Comparison of ENCODE assay signal across 10 mouse cellular contexts in genomic region chr11:24141479-24142251, GRCm38 (mm10).
DNase-seq lines count a peak whose midpoint lies in the region; ATAC-seq and TF ChIP-seq lines count a peak whose summit lies in the region.
"Had no signal": no experiment of that assay in that cellular context is flagged by ENCODE, and none has a peak within 500 bp of the region (broad histone marks: within the 10 kb centered on the region; RNA-seq: fewer than 3 reads in every experiment).

No protein-coding gene starts in this region.

- 63% methylated on average over 10 of the region's 10 CpGs for WGBS in midbrain, embryonic 15.5 days
- WGBS in midbrain, embryonic 10.5 days, result 66% methylated on average over 10 of the region's 10 CpGs
- WGBS in stomach, postnatal 0 days, result 74% methylated on average over 10 of the region's 10 CpGs

- H3K27me3 ChIP-seq in midbrain, embryonic 15.5 days (replicated peaks), result no peaks in the 10 kb centered on the region
- H3K27me3 ChIP-seq in midbrain, embryonic 10.5 days (ENCODE audit: low read depth, poor library complexity, severe bottlenecking), result no peaks in the 10 kb centered on the region
- no peaks in the 10 kb centered on the region for H3K27me3 ChIP-seq in stomach, postnatal 0 days (ENCODE audit: control insufficient read depth, insufficient read depth, low read length)

- TF ChIP-seq CTCF in stomach, postnatal 0 days (IDR thresholded peaks at IDR 0.05; ENCODE audit: low read depth), result no peak

- TF ChIP-seq EP300 in stomach, postnatal 0 days (optimal IDR thresholded peaks at IDR 0.05), result no peak

- no peak overlapping the region for H3K4me3 ChIP-seq in midbrain, embryonic 15.5 days
- no peak overlapping the region for H3K4me3 ChIP-seq in midbrain, embryonic 10.5 days
- no peak overlapping the region for H3K4me3 ChIP-seq in stomach, postnatal 0 days (ENCODE audit: low read depth, low read length)

- peak; percentile 38 for ATAC-seq in frontal cortex, adult (ENCODE audit: low TSS enrichment)
- ATAC-seq in midbrain, embryonic 15.5 days (replicated peaks), result 0 out of 2 replicates have a peak, but pooled peaks have one; percentile 18
- ATAC-seq in granulocyte monocyte progenitor cell, adult 5-6 weeks (replicated peaks; ENCODE audit: poor library complexity, severe bottlenecking), result peak; percentile 75
- ATAC-seq in stomach, postnatal 0 days (ENCODE audit: low FRiP score, low TSS enrichment), result no peak
- ATAC-seq: Patski had no signal

- H3K4me2 ChIP-seq in midbrain, embryonic 15.5 days, result no peak overlapping the region
- no peak overlapping the region for H3K4me2 ChIP-seq in stomach, postnatal 0 days (replicated peaks; ENCODE audit: low read depth)

- no peak for DNase-seq in frontal cortex, postnatal 14 days (ENCODE audit: low spot score in 2 of 2)
- DNase-seq in midbrain, embryonic 10.5 days (ENCODE audit: low spot score), result no peak
- DNase-seq in monocyte, adult 2 months (ENCODE audit: low read depth in 1 of 2, low spot score in 2 of 2), result peak; percentile 32 to 47
- DNase-seq in stomach, postnatal 0 days (ENCODE audit: low spot score), result no peak
- no peak for DNase-seq in cerebellum, postnatal 25 days
- DNase-seq: heart, postnatal 4 days had no signal

- peaks cover 12% of the 10 kb centered on the region for H3K4me1 ChIP-seq in midbrain, embryonic 15.5 days
- peaks cover 10% of the 10 kb centered on the region for H3K4me1 ChIP-seq in midbrain, embryonic 10.5 days
- no peaks in the 10 kb centered on the region for H3K4me1 ChIP-seq in stomach, postnatal 0 days (replicated peaks; ENCODE audit: control insufficient read depth, insufficient read depth)

- no peak overlapping the region for H3K9ac ChIP-seq in midbrain, embryonic 15.5 days
- no peak overlapping the region for H3K9ac ChIP-seq in stomach, postnatal 0 days (ENCODE audit: low read length)

- H3K27ac ChIP-seq in midbrain, embryonic 15.5 days, result no peak overlapping the region
- H3K27ac ChIP-seq in midbrain, embryonic 10.5 days (replicated peaks), result no peak overlapping the region
- H3K27ac ChIP-seq in stomach, postnatal 0 days (replicated peaks), result no peak overlapping the region

- H3K36me3 ChIP-seq in midbrain, embryonic 15.5 days (replicated peaks), result no peaks in the 10 kb centered on the region
- peaks cover 8% of the 10 kb centered on the region; the same call in 1 of the 2 replicates for H3K36me3 ChIP-seq in midbrain, embryonic 10.5 days
- H3K36me3 ChIP-seq in stomach, postnatal 0 days (ENCODE audit: control insufficient read depth, insufficient read depth, low read length), result no peaks in the 10 kb centered on the region; the same call in 1 of the 2 replicates

- no peaks in the 10 kb centered on the region for H3K9me3 ChIP-seq in midbrain, embryonic 15.5 days
- H3K9me3 ChIP-seq in midbrain, embryonic 10.5 days (replicated peaks), result peaks cover 5% of the 10 kb centered on the region; the same call in 1 of the 2 replicates
- no peaks in the 10 kb centered on the region for H3K9me3 ChIP-seq in stomach, postnatal 0 days (ENCODE audit: control insufficient read depth, low read length)

Comparison
In these comparisons a context has a peak if more than half of its experiments do, and no peak if none do; other contexts are left out.
1. DNase-seq: peak in monocyte, adult 2 months (2 of 2); none in frontal cortex, postnatal 14 days (0 of 2), midbrain, embryonic 10.5 days (single experiment), stomach, postnatal 0 days (single experiment) and cerebellum, postnatal 25 days (0 of 2).